Mouse (Mus musculus) cerebellum, adult 18-20 months (tissue): ENCODE measurements around the gene Klc2.

Experiments
- DNase-seq, 2 experiments: peaks; one replicate each; pipeline ENCODE4 v3.0.0; 2021

Gene Klc2

DNA sequence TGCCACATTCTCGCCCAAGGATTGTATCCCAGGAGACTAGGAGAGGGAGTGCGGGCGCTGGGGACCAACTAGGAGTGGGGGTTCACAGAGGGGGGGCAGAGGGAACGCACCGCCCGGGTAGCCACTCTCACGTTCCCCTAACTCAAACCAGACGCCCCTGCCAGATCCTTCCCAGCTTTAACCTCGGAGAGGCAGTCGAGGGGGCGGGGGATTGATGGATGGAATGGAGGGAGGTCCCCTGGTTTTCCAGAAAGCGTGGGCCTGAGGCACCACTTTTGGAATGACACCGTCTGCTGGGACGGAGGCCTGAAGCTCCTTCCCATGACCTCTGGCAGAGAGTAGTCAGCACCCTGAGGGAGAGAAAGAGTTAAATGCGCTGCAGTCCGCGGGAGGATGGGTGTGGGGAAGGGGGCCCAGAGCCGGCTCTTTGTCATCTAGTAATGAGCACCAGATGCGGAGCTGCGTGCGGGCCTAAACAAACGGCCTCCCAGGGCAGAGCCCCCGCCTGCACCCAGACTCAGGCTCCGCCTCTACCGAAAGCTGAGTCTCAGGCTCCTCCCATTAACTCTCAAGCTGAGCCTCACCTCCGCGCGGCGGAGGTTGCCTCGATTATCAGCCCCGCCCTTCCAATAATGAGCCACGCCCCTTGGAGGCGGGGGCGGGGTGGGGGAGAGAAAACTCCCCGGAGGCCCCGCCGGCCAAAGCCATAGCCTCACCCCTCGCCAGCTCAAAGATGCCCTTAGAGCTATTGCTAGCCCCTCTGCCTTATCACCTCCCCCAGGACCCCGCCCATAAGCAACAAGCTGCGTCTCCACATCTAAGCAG lies 46.6 kb downstream of the Klc2 start:
- DNase-seq = peak; percentile 50 to 59

DNA sequence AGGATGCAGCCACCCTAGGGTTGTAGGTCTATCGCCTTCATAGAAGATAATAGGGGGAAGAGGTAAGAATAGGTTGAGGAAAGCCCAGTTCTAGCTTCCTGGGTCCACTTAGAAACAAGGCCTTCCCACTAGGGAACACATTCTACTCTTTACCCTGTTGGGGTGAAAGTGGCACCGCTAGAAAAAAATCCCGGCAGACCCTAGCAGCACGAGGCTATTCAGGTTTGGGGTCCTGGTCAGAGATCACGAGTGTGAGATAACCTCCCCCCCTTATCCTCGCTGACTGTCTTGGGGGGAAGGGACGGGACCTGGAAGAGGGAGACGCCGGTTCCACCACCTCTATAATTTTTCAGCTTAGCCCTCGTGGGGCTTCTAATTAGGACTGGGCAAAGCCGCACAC lies 47.3 kb downstream of the Klc2 start:
- no peak for DNase-seq

DNA sequence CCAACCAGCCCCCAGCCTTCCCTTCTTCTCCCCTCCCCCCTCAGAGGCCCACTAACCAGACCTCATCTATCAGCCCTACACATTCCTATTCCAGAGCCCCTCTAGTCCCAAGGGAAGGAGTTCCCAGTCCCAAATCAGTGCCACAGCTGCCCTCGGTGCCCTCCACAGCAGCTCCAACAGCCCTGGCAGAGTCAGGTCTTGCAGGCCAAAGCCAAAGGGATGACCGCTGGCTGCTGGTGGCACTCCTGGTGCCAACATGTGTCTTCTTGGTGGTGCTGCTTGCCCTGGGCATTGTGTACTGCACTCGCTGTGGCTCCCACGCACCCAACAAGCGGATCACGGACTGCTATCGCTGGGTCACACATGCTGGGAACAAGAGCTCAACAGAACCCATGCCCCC lies 48.4 kb downstream of the Klc2 start:
- no peak for DNase-seq

DNA sequence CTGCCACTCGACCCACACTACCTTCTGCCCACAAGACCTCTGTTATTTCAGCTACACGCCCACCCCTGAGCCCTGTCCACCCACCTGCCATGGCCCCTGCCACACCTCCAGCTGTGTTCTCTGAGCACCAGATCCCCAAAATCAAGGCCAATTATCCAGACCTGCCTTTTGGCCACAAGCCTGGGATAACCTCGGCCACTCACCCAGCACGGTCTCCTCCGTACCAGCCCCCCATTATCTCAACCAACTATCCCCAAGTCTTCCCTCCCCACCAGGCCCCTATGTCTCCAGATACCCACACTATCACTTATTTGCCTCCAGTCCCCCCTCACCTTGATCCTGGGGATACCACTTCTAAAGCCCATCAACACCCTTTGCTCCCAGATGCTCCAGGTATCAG lies 48.9 kb downstream of the Klc2 start:
- DNase-seq = no peak

DNA sequence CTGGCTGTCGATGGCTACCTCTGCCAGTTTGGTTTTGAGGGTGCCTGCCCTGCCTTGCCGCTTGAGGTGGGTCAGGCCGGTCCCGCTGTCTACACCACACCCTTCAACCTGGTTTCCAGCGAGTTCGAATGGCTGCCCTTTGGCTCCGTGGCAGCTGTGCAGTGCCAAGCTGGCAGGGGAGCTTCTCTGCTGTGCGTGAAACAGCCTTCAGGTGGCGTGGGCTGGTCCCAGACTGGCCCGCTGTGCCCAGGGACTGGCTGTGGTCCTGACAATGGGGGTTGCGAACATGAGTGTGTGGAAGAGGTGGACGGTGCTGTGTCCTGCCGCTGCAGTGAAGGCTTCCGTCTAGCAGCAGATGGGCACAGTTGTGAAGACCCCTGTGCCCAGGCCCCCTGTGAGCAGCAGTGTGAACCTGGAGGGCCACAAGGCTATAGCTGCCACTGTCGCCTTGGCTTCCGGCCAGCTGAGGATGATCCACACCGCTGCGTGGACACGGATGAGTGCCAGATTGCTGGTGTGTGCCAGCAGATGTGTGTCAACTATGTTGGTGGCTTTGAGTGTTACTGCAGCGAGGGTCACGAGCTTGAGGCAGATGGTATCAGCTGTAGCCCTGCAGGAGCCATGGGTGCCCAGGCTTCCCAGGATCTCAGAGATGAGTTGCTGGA lies 49.7 kb downstream of the Klc2 start:
- no peak for DNase-seq

DNA sequence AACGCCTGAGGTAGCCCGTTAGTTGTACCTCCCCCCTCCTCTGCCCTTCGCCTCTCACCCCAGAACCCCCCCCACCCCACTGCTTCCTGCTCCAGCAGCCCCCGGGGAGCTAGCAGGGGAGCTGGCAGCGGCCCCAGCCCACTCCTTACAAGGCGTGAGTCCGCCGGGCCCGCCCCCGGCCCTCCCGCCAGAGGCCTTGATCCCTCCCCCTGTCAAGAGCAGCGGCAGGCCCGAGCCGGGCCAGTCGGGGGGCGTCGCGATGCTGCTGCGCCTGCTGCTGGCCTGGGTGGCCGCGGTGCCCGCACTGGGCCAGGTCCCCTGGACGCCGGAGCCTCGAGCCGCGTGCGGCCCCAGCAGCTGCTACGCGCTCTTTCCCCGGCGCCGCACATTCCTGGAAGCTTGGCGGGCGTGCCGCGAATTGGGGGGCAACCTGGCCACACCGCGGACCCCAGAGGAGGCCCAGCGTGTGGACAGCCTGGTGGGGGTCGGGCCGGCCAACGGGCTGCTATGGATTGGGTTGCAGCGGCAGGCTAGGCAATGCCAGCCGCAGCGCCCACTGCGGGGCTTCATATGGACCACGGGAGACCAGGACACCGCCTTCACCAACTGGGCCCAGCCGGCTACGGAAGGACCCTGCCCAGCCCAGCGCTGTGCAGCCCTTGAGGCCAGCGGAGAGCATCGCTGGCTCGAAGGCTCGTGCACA lies 50.3 kb downstream of the Klc2 start, which contains the start of gene Cd248:
Gene Cd248, plus strand, starts transcription at position 212 of the 703 bp plus-strand sequence.
- DNase-seq = no peak

DNA sequence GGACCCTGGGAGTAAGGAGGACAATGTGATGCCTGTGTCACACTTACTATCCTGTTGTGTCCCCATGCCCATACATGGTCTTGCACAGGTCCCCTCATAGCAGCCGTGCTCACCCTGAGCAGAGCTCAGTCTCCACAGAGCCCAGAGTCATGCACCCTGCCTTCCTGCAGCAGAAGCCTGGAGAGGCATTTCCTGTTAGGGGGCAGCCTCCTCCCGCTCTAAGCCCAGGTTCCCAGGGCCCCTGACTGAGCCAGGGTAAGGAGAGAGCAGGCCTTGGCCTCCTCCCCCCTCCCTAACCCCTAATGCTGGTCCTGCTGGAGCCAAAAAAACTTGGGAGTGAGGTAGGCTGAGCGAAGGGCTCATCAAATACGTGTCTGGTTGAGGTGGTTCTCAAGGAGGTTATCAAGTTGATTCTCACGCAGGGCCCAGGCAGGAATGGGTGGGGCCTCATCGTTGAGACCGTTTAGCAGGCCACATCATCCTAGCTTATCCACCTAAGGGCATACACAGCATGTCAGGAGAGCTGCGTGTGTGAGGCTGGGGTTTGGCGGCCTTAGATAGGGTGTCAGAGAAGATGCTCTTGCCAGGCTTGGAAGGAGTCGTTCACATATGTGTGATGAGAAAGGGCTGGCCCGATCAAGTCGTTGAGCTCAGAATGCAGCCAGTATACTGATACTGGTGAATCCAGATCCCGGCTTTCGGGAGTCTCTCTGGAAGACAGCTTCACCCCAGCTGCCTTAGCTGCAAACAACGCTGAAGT lies 51.1 kb downstream of the Klc2 start:
- no peak for DNase-seq

DNA sequence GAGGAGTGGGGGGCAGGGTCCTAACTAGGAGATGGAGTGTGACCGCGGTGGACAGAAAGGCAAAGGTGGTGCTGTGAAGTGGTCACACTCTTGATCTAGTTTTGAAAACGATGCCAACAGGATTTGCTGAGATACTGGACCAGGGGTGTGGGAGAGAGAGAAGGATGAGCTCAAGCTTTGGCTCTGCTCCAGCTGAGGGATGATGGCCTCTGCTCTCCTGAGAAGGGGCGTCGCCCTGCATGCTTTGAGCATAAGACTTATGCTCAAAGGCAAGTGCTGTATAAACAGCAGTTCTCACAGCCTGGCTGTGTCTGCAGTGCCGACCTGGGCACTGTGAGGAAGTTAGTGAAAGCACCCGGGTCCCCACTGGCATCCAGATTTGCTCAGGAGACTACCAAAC lies 53.3 kb downstream of the Klc2 start:
- DNase-seq = no peak

DNA sequence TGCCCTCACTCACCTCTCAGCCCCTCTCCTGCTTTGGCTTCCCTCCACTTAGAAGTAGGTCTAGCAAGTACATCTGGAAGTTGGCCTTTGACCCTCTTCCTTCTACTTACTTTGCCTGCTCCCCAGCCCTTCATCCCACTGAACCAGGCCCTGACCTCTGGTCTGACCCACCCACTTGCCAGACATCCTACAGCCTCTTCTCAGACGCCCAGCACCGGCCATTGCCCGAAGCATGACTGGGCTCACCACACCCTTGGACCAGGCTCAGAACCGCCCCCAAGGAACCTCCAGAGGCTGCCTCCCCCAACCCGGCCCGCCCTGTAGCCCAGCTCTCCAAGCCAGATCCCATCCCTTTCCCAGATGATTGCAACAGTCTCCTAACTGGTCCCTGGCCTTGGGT lies 55.9 kb downstream of the Klc2 start:
- no peak for DNase-seq

DNA sequence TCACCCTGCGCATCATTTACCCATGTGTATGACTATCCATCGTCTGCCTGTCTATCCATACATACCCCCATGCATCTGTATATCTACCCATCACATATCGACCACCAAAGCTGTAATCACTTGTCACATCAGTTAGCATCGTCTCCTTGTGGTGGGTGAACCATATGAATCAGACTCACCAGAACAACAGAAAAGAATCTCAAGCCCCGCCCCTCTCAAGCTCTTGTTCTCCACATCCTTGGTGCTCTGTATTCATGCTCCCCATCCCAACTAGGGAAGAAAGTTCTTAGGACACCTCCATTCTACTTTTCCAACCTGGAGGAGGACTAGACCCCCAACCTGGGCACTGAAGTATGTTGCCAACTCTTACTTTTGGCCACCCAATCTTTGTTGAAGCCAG lies 56.3 kb downstream of the Klc2 start:
- DNase-seq = no peak

DNA sequence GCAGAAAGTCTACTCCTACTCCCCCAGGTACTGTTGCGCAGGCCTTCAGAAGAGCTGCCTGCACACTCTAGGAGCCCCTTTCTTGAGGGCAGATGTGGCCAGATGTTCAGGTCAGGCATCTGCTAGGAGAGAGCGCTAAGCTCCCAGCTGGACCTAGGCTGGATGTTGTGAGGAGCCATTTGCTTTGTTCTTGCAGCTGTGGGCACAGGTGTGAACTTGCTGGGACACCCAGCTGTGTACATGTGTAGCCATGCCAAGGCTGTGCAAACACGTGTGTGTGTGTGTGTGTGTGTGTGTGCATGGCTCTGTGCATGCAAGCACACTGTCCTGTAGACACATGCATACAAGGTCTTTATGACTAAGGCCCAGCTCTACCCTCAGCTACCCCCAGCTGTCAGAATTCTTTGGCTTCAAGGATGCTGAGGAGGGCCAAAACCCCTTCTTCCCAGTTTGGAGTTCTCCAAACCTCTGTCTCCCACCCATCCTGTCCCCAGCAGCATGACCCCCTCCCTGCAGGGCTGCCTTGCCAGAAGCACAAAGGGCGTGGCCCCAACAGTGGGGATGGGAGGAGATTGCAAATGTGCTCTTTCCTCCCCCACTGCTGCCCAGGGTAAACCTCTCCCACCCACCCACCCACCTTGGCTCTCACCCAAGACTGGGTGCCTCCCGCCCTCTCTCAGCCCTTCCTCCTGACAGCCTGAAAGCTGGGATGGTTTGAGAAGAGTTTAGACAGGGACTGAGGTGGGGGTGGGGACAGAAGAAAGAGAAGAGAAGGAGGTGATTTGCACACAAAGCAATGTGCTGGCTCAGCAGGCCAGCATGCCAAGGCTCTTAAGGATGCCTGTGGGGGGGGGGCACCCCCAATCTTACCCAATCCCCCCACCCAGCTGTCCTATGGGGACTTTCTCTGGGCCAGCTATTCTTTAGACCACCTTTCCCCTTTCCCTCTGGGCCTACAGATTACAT lies 57.7 kb downstream of the Klc2 start:
- no peak for DNase-seq

DNA sequence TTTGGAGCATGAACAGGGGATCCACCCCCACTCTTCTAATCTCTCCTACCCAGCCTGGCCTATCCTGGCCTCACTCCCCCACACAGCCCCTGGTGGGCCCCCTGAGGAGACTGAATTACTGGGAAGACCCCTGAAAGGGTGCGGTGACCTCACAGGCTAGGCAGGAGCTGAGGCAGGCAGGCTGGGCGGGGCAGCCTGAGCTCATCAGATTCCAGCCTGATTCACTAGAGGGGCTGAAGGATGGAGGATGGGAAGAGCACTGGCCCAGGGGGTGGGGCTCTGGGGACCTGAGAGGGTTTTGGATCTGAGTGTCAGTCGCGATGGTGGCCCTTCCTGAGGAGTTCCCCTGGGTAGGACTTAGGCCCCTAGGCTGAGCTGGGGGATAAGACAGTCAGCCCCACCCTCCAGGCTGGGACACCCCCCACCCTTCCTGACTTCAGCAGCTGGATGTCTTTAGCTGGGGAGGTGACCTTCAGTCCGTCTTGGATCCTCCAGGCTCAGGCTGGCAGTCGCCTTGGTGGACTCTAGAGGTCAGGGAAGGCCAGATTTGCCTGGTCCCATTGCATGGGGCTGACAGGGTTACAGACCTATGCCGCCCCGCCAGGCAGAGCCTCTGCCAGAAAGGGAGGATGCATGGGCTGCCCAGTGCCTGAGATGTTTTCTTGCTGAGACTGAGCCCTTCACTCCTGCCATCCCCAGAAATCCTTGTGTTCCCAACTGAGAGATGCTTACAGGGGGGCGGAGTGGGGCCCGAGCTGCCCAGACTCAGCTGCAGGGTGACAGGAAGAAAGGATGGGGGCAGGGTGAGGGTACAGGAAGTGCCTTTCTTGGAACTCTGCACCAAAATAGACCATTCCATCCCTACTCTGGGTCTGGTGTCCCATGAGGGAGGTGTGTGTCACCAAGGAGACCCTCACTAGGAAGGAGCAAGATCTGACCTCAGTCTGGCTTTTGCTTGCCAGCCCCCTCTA lies 59.3 kb downstream of the Klc2 start:
- no peak for DNase-seq

DNA sequence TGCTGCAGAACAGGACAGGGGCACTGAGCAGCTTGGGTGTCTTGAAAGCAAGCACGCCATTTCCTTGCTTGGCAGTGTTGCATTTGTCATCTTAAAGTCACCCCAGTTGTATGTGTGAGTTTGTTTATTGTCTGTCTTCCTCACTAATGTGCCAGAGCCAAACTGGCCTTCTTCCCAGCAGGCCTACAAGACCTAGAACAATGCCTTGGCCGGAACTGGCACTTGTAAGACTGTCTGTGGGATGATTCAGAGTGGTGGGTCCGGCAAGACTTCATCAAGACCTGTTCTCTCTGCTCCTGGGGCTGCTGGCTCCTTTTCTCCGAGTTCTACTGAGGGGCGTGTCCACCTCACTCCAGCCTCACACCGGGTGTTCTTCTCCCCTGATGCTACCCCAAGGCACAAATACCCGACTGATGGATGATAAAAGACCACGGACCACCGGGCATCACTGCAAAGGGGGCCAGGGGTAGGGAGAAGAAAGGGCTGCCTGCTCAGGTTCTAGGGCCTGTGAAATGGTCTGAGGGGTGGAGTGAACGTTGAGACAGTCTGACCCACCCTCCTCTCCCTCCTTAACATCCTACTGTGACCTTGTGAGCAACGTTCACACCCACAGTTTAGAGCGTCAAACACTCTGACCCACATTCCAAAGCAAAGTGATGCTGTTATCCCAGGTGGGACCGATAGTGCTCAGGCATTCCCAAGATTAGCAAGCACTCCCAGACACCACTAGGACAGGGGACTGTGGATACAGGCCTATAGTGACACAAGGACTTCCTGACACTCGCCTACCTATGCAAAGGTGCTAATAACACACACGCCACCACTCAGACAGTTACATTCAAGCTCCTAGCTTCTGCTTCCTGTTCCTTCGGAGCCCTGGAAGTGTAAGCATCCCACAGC lies 60.2 kb downstream of the Klc2 start:
- no peak for DNase-seq
